Mouse (Mus musculus): ENCODE results near the gene Fadd.

The Fadd gene

DNA sequence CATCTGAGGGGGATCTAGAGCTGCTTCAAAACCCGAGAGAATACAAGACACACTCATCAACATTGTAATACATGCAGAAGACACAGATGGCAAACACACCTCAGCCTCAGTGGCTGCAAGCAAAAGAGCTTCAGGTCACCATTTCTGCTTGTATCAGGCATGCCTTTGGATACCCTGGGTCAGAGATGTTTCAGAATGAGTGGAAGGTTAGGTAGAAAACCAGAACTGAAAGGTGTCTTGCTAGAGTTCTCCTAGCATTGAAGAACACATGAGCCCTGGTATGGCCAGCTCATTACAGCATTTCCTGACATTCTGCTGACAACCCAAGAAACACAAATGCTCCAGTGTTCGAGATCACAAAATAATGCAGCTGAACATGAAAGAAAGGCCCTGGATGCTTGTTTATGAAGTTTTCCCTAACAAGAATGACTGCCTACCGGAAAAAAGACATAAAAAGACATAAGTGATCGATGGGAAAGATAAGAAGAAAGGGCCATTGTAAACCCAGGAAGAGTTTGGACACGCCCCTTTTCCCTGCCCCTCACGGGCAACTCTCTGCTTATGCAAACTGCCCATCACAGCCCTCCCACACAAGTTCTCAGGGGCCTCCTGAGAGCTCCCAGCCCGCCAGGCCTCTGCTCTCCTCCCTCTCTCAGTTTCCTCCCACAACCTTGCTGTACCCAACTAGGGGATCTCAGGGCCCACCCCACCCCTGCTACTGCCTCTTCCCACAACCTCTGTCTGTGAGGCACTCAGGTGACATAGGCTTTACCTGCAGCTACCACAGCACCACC is 50.5 kb downstream of the Fadd start:
- DNase-seq (ENCODE audit: low spot score in 2 of 2), result no peak

DNA sequence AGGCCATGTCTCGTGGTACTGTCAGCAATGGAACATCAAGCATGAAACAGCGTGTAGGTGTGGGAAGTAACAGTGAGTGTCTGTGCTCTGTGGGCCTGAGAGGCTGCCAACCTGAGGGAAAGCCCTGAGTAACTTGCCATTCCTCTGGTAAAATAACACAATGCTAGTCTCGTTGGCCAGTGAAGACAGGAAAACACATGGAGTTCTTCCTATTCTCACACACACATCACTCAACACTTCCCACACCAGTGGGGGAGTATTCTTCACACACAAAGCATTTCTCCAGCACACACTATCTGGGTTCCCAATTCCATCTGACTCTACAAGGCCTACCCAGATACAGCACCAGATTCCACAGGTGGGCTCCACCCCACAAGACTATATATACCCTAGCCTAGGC is 52.4 kb downstream of the Fadd start:
- peak; percentile 38 to 55 for DNase-seq (ENCODE audit: low spot score in 2 of 2)

DNA sequence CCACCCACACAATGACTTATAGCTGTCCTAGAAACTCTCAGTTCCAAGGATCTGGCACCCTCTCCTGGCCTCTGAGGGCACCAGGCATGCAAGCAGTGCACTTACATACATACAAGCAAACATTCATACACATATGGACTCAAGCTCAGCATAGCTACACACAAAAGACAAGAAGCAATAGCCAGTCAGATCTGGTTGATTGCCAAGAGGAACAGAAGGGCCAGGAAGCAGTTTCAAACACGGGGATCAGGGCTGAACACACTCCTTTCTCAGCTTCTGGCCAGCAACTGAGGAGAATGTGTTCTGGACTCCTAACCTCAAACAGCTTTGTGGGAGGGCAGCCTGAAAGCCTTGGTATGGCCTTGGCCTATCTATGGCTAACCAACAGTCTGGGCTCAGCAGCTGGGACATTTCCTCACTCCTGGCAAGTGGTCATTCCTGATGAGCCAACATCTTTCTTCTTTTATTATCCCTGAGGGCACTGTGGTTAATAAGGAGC is 54.5 kb downstream of the Fadd start:
- no peak for DNase-seq (ENCODE audit: low spot score in 2 of 2)
